Mouse (Mus musculus): ENCODE data around the gene Htr6. TPM values are rescaled to one million over a fixed set of nuclear protein-coding genes. Genes with fewer than 3 reads are reported as not detected.

The Htr6 gene
- polyA plus RNA-seq, 1 experiment from 2014 or later, result not detected

GRCm38 (mm10) chr4:139088982-139089671 is 13.8 kb upstream of the Htr6 start:
- peaks cover 5% of the 10 kb centered on the region; the same call in 1 of the 2 replicates for H3K4me1 ChIP-seq (ENCODE audit: insufficient read depth)
- ATAC-seq (ENCODE audit: insufficient read depth) (no peak), DNase-seq (no peak)
- peaks cover 9% of the 10 kb centered on the region; the same call in 1 of the 2 replicates for H3K27me3 ChIP-seq (ENCODE audit: insufficient read depth, low read length)
- H3K4me2 ChIP-seq, result no peak overlapping the region
- no peak overlapping the region for H3K4me3 ChIP-seq (ENCODE audit: low read depth, low read length)
- H3K27ac ChIP-seq (ENCODE audit: low read depth), result no peak overlapping the region
- TF ChIP-seq CTCF (IDR thresholded peaks at IDR 0.05; ENCODE audit: low read depth), result no peak
- H3K9ac ChIP-seq, result no peak overlapping the region
- WGBS, result 53% methylated on average over 9 of the region's 9 CpGs
- no peaks in the 10 kb centered on the region for H3K9me3 ChIP-seq (ENCODE audit: low read depth, low read length)
- peaks cover 9% of the 10 kb centered on the region; the same call in 1 of the 2 replicates for H3K36me3 ChIP-seq (ENCODE audit: insufficient read depth)

GRCm38 (mm10) chr4:139086984-139087383 is 11.6 kb upstream of the Htr6 start:
- Histone ChIP-seq H3K27me3 (ENCODE audit: insufficient read depth, low read length) (peaks cover 6% of the 10 kb centered on the region; the same call in 1 of the 2 replicates), H3K4me1 (ENCODE audit: insufficient read depth) (peaks cover 16% of the 10 kb centered on the region), H3K9ac (no peak overlapping the region), H3K4me2 (no peak overlapping the region), H3K4me3 (ENCODE audit: low read depth, low read length) (no peak overlapping the region), H3K27ac (ENCODE audit: low read depth) (no peak overlapping the region), H3K36me3 (ENCODE audit: insufficient read depth) (peaks cover 9% of the 10 kb centered on the region; the same call in 1 of the 2 replicates), H3K9me3 (ENCODE audit: low read depth, low read length) (no peaks in the 10 kb centered on the region)
- DNase-seq (no peak), ATAC-seq (ENCODE audit: insufficient read depth) (no peak)
- no peak for TF ChIP-seq CTCF (IDR thresholded peaks at IDR 0.05; ENCODE audit: low read depth)
- 66% methylated on average over 4 of the region's 4 CpGs for WGBS

- H3K4me3 ChIP-seq (ENCODE audit: low read depth, low read length), result no peak overlapping the region
- no peak overlapping the region for H3K4me2 ChIP-seq
- DNase-seq, result peak; percentile 97
- 13% methylated on average over 5 of the region's 5 CpGs for WGBS
- no peaks in the 10 kb centered on the region for H3K9me3 ChIP-seq (ENCODE audit: low read depth, low read length)
- peak; percentile 93 for TF ChIP-seq CTCF (IDR thresholded peaks at IDR 0.05; ENCODE audit: low read depth)
- peaks cover 11% of the 10 kb centered on the region for H3K4me1 ChIP-seq (ENCODE audit: insufficient read depth)
- no peak for ATAC-seq (ENCODE audit: insufficient read depth)
- H3K9ac ChIP-seq, result no peak overlapping the region
- peaks cover 9% of the 10 kb centered on the region; the same call in 1 of the 2 replicates for H3K36me3 ChIP-seq (ENCODE audit: insufficient read depth)
- H3K27ac ChIP-seq (ENCODE audit: low read depth), result no peak overlapping the region
- H3K27me3 ChIP-seq (ENCODE audit: insufficient read depth, low read length), result peaks cover 6% of the 10 kb centered on the region; the same call in 1 of the 2 replicates
Observed at GRCm38 (mm10) chr4:139086037-139086436, 10.7 kb upstream of the Htr6 start.

GRCm38 (mm10) chr4:139085337-139085736 is 10.0 kb upstream of the Htr6 start:
- H3K4me1 ChIP-seq (ENCODE audit: insufficient read depth), result peaks cover 11% of the 10 kb centered on the region
- no peak overlapping the region for H3K4me2 ChIP-seq
- H3K27me3 ChIP-seq (ENCODE audit: insufficient read depth, low read length), result no peaks in the 10 kb centered on the region
- no peak overlapping the region for H3K4me3 ChIP-seq (ENCODE audit: low read depth, low read length)
- peaks cover 9% of the 10 kb centered on the region; the same call in 1 of the 2 replicates for H3K36me3 ChIP-seq (ENCODE audit: insufficient read depth)
- H3K27ac ChIP-seq (ENCODE audit: low read depth), result no peak overlapping the region
- no peak for TF ChIP-seq CTCF (IDR thresholded peaks at IDR 0.05; ENCODE audit: low read depth)
- 73% methylated on average over 11 of the region's 11 CpGs for WGBS
- DNase-seq (no peak), ATAC-seq (ENCODE audit: insufficient read depth) (no peak)
- no peaks in the 10 kb centered on the region for H3K9me3 ChIP-seq (ENCODE audit: low read depth, low read length)
- H3K9ac ChIP-seq, result no peak overlapping the region

GRCm38 (mm10) chr4:139082790-139083564 is 7.6 kb upstream of the Htr6 start:
- ATAC-seq (ENCODE audit: insufficient read depth) (peak; percentile 65), DNase-seq (peak; percentile 87)
- TF ChIP-seq CTCF (IDR thresholded peaks at IDR 0.05; ENCODE audit: low read depth), result no peak
- Histone ChIP-seq H3K9me3 (ENCODE audit: low read depth, low read length) (no peaks in the 10 kb centered on the region), H3K36me3 (ENCODE audit: insufficient read depth) (peaks cover 9% of the 10 kb centered on the region; the same call in 1 of the 2 replicates), H3K4me3 (ENCODE audit: low read depth, low read length) (no peak overlapping the region), H3K9ac (no peak overlapping the region; the same call in 1 of the 2 replicates), H3K4me1 (ENCODE audit: insufficient read depth) (peaks cover 11% of the 10 kb centered on the region), H3K27me3 (ENCODE audit: insufficient read depth, low read length) (no peaks in the 10 kb centered on the region), H3K27ac (ENCODE audit: low read depth) (no peak overlapping the region), H3K4me2 (peak overlapping the region; percentile 40)
- WGBS, result 14% methylated on average over 12 of the region's 12 CpGs

- no peak overlapping the region for H3K27ac ChIP-seq (ENCODE audit: low read depth)
- TF ChIP-seq CTCF (IDR thresholded peaks at IDR 0.05; ENCODE audit: low read depth), result no peak
- no peak for DNase-seq
- no peaks in the 10 kb centered on the region for H3K9me3 ChIP-seq (ENCODE audit: low read depth, low read length)
- H3K36me3 ChIP-seq (ENCODE audit: insufficient read depth), result peaks cover 9% of the 10 kb centered on the region; the same call in 1 of the 2 replicates
- H3K9ac ChIP-seq, result no peak overlapping the region
- peaks cover 5% of the 10 kb centered on the region for H3K27me3 ChIP-seq (ENCODE audit: insufficient read depth, low read length)
- H3K4me1 ChIP-seq (ENCODE audit: insufficient read depth), result peaks cover 11% of the 10 kb centered on the region
- ATAC-seq (ENCODE audit: insufficient read depth), result no peak
- WGBS, result 67% methylated on average over 18 of the region's 18 CpGs
- H3K4me2 ChIP-seq, result no peak overlapping the region
- H3K4me3 ChIP-seq (ENCODE audit: low read depth, low read length), result no peak overlapping the region
Observed at GRCm38 (mm10) chr4:139081270-139081931, 6.0 kb upstream of the Htr6 start.

Measured in lung, embryonic 14.5 days (tissue).